Mouse (Mus musculus): ENCODE results near the gene Akap5. TPM values are rescaled to one million over a fixed set of nuclear protein-coding genes. Genes with fewer than 3 reads are reported as not detected.

The Akap5 gene
- polyA plus RNA-seq, 1 experiment from 2014 or later, result 3.0 TPM

- under 1% methylated on average over 26 of the region's 26 CpGs for WGBS
- ATAC-seq (peak; percentile 47), DNase-seq (ENCODE audit: low spot score) (peak; percentile 78)
- Histone ChIP-seq H3K4me1 (ENCODE audit: control insufficient read depth, insufficient read depth, low read length) (peaks cover 31% of the 10 kb centered on the region), H3K9me3 (replicated peaks; ENCODE audit: control insufficient read depth, low read length) (no peaks in the 10 kb centered on the region), H3K36me3 (ENCODE audit: control insufficient read depth, insufficient read depth, low read length) (no peaks in the 10 kb centered on the region), H3K4me2 (ENCODE audit: low read length) (peak overlapping the region; percentile 80), H3K27me3 (replicated peaks; ENCODE audit: control insufficient read depth, insufficient read depth, low read length) (no peaks in the 10 kb centered on the region), H3K9ac (ENCODE audit: low read length) (peak overlapping the region; percentile 98), H3K27ac (ENCODE audit: low read depth, low read length) (peak overlapping the region; percentile 97), H3K4me3 (ENCODE audit: low read depth, low read length) (peak overlapping the region; percentile 90)
These were observed 44.1 kb downstream of the Akap5 start for GRCm38 (mm10) chr12:76368790-76369205.

GRCm38 (mm10) chr12:76369206-76369977 is 44.7 kb downstream of the Akap5 start, which contains the start of gene Zbtb25:
Gene Zbtb25, minus strand, starts transcription at chr12:76369602.
- Histone ChIP-seq H3K9me3 (replicated peaks; ENCODE audit: control insufficient read depth, low read length) (no peaks in the 10 kb centered on the region), H3K4me1 (ENCODE audit: control insufficient read depth, insufficient read depth, low read length) (peaks cover 31% of the 10 kb centered on the region), H3K27me3 (replicated peaks; ENCODE audit: control insufficient read depth, insufficient read depth, low read length) (no peaks in the 10 kb centered on the region), H3K27ac (ENCODE audit: low read depth, low read length) (peak within 1 kb of the TSS; percentile 97), H3K4me3 (ENCODE audit: low read depth, low read length) (peak within 1 kb of the TSS; percentile 90), H3K36me3 (ENCODE audit: control insufficient read depth, insufficient read depth, low read length) (no peaks in the 10 kb centered on the region), H3K9ac (ENCODE audit: low read length) (peak within 1 kb of the TSS; percentile 98), H3K4me2 (ENCODE audit: low read length) (peak within 1 kb of the TSS; percentile 80)
- DNase-seq (ENCODE audit: low spot score) (peak; percentile 96), ATAC-seq (peak; percentile 84)
- under 1% methylated on average over 91 of the region's 96 CpGs for WGBS

GRCm38 (mm10) chr12:76369978-76370830 is 45.5 kb downstream of the Akap5 start, which contains the start of gene Zbtb1:
Gene Zbtb1, plus strand, starts transcription at chr12:76370266.
- Histone ChIP-seq H3K4me2 (ENCODE audit: low read length) (peak within 1 kb of the TSS; percentile 80), H3K9ac (ENCODE audit: low read length) (peak within 1 kb of the TSS; percentile 98), H3K4me1 (ENCODE audit: control insufficient read depth, insufficient read depth, low read length) (peaks cover 31% of the 10 kb centered on the region), H3K36me3 (ENCODE audit: control insufficient read depth, insufficient read depth, low read length) (no peaks in the 10 kb centered on the region), H3K4me3 (ENCODE audit: low read depth, low read length) (peak within 1 kb of the TSS; percentile 90), H3K27me3 (replicated peaks; ENCODE audit: control insufficient read depth, insufficient read depth, low read length) (no peaks in the 10 kb centered on the region), H3K9me3 (replicated peaks; ENCODE audit: control insufficient read depth, low read length) (no peaks in the 10 kb centered on the region), H3K27ac (ENCODE audit: low read depth, low read length) (peak within 1 kb of the TSS; percentile 97)
- peak; percentile 74 for ATAC-seq
- WGBS, result under 1% methylated on average over 78 of the region's 99 CpGs
- DNase-seq (ENCODE audit: low spot score), result peak; percentile 83

GRCm38 (mm10) chr12:76370831-76371571 is 46.3 kb downstream of the Akap5 start:
- no peaks in the 10 kb centered on the region for H3K36me3 ChIP-seq (ENCODE audit: control insufficient read depth, insufficient read depth, low read length)
- peak overlapping the region; percentile 97 for H3K27ac ChIP-seq (ENCODE audit: low read depth, low read length)
- H3K9me3 ChIP-seq (replicated peaks; ENCODE audit: control insufficient read depth, low read length), result no peaks in the 10 kb centered on the region
- peaks cover 30% of the 10 kb centered on the region for H3K4me1 ChIP-seq (ENCODE audit: control insufficient read depth, insufficient read depth, low read length)
- WGBS, result under 1% methylated on average over 56 of the region's 63 CpGs
- peak overlapping the region; percentile 80 for H3K4me2 ChIP-seq (ENCODE audit: low read length)
- ATAC-seq, result peak; percentile 49
- peak overlapping the region; percentile 90 for H3K4me3 ChIP-seq (ENCODE audit: low read depth, low read length)
- DNase-seq (ENCODE audit: low spot score), result peak; percentile 76
- peak overlapping the region; percentile 98 for H3K9ac ChIP-seq (ENCODE audit: low read length)
- H3K27me3 ChIP-seq (replicated peaks; ENCODE audit: control insufficient read depth, insufficient read depth, low read length), result no peaks in the 10 kb centered on the region

- ATAC-seq, result no peak
- 39% methylated on average over 7 of the region's 7 CpGs for WGBS
These were observed 47.4 kb downstream of the Akap5 start for GRCm38 (mm10) chr12:76372046-76372445.

GRCm38 (mm10) chr12:76372881-76373818 is 48.5 kb downstream of the Akap5 start:
- H3K27me3 ChIP-seq (replicated peaks; ENCODE audit: control insufficient read depth, insufficient read depth, low read length), result no peaks in the 10 kb centered on the region
- no peak overlapping the region for H3K4me3 ChIP-seq (ENCODE audit: low read depth, low read length)
- H3K36me3 ChIP-seq (ENCODE audit: control insufficient read depth, insufficient read depth, low read length), result no peaks in the 10 kb centered on the region
- H3K9ac ChIP-seq (ENCODE audit: low read length), result no peak overlapping the region
- no peak overlapping the region for H3K4me2 ChIP-seq (ENCODE audit: low read length)
- 74% methylated on average over 5 of the region's 7 CpGs for WGBS
- peaks cover 14% of the 10 kb centered on the region for H3K4me1 ChIP-seq (ENCODE audit: control insufficient read depth, insufficient read depth, low read length)
- no peak for DNase-seq (ENCODE audit: low spot score)
- no peak for ATAC-seq
- H3K9me3 ChIP-seq (replicated peaks; ENCODE audit: control insufficient read depth, low read length), result no peaks in the 10 kb centered on the region
- no peak overlapping the region for H3K27ac ChIP-seq (ENCODE audit: low read depth, low read length)

More at GRCm38 (mm10) chr12:76372046-76372445, 47.4 kb downstream of the Akap5 start:
- H3K9me3 ChIP-seq (replicated peaks; ENCODE audit: control insufficient read depth, low read length), result no peaks in the 10 kb centered on the region
- peak overlapping the region; percentile 80 for H3K4me2 ChIP-seq (ENCODE audit: low read length)
- peaks cover 25% of the 10 kb centered on the region for H3K4me1 ChIP-seq (ENCODE audit: control insufficient read depth, insufficient read depth, low read length)
- peak overlapping the region; percentile 98; the same call in 1 of the 2 replicates for H3K9ac ChIP-seq (ENCODE audit: low read length)
- DNase-seq (ENCODE audit: low spot score), result no peak
- peak overlapping the region; percentile 90 for H3K4me3 ChIP-seq (ENCODE audit: low read depth, low read length)
- H3K27me3 ChIP-seq (replicated peaks; ENCODE audit: control insufficient read depth, insufficient read depth, low read length), result no peaks in the 10 kb centered on the region
- H3K36me3 ChIP-seq (ENCODE audit: control insufficient read depth, insufficient read depth, low read length), result no peaks in the 10 kb centered on the region
- H3K27ac ChIP-seq (ENCODE audit: low read depth, low read length), result no peak overlapping the region

GRCm38 (mm10) chr12:76373991-76374390 is 49.3 kb downstream of the Akap5 start:
- Histone ChIP-seq H3K27ac (ENCODE audit: low read depth, low read length) (no peak overlapping the region), H3K4me1 (ENCODE audit: control insufficient read depth, insufficient read depth, low read length) (peaks cover 9% of the 10 kb centered on the region; the same call in 1 of the 2 replicates), H3K4me3 (ENCODE audit: low read depth, low read length) (no peak overlapping the region), H3K4me2 (ENCODE audit: low read length) (no peak overlapping the region), H3K9ac (ENCODE audit: low read length) (no peak overlapping the region), H3K27me3 (replicated peaks; ENCODE audit: control insufficient read depth, insufficient read depth, low read length) (no peaks in the 10 kb centered on the region), H3K36me3 (ENCODE audit: control insufficient read depth, insufficient read depth, low read length) (no peaks in the 10 kb centered on the region), H3K9me3 (replicated peaks; ENCODE audit: control insufficient read depth, low read length) (no peaks in the 10 kb centered on the region)
- WGBS, result 76% methylated on average over 6 of the region's 6 CpGs
- ATAC-seq (no peak), DNase-seq (ENCODE audit: low spot score) (no peak)

All from forebrain, embryonic 14.5 days (tissue).